Mouse (Mus musculus) limb, embryonic 11.5 days (tissue): ENCODE data around the gene Mcm5. TPM values are rescaled to one million over a fixed set of nuclear protein-coding genes. Genes with fewer than 3 reads are reported as not detected.

ENCODE experiments used
- ATAC-seq: fragments of 200-750 bp; cut with Nextera tagmentation; 2 replicates; pipeline ENCODE4 v1.8.0; 2017; ENCODE audit warnings: low read depth; ENCODE audit not compliant: insufficient number of reproducible peaks, low FRiP score, low TSS enrichment
- DNase-seq: peaks from one replicate; pipeline ENCODE4 v3.0.0-alpha.2; 2015; ENCODE audit warnings: low spot score
- H3K27ac ChIP-seq: fragments of 300-500 bp; sonication (generic); replicated peaks from 2 replicates; pipeline ENCODE4 v1.5.1; 2014; ENCODE audit warnings: low read depth, mild to moderate bottlenecking, low read length
- H3K27me3 ChIP-seq: fragments of 300-500 bp; sonication (generic); 2 replicates; pipeline ENCODE4 v1.6.1; 2014; ENCODE audit warnings: mild to moderate bottlenecking, low read length, mixed read lengths; ENCODE audit not compliant: control insufficient read depth, insufficient read depth
- H3K36me3 ChIP-seq: fragments of 300-500 bp; sonication (generic); 2 replicates; pipeline ENCODE4 v1.6.1; 2014; ENCODE audit warnings: mild to moderate bottlenecking, low read length, moderate library complexity, mixed read lengths; ENCODE audit not compliant: control insufficient read depth, insufficient read depth
- H3K4me1 ChIP-seq: fragments of 300-500 bp; sonication (generic); 2 replicates; pipeline ENCODE4 v1.6.1; 2014; ENCODE audit warnings: low read length, mixed read lengths; ENCODE audit not compliant: control insufficient read depth, insufficient read depth
- H3K4me2 ChIP-seq: fragments of 300-500 bp; sonication (generic); 2 replicates; pipeline ENCODE4 v1.6.1; 2014; ENCODE audit warnings: low read depth, mild to moderate bottlenecking, moderate library complexity; ENCODE audit not compliant: severe bottlenecking
- H3K4me3 ChIP-seq: fragments of 300-500 bp; sonication (generic); 2 replicates; pipeline ENCODE4 v1.5.1; 2014; ENCODE audit warnings: low read depth, low read length
- H3K9ac ChIP-seq: fragments of 300-500 bp; sonication (generic); 2 replicates; pipeline ENCODE4 v1.6.1; 2014; ENCODE audit warnings: mild to moderate bottlenecking, low read length
- H3K9me3 ChIP-seq: fragments of 300-500 bp; sonication (generic); 2 replicates; pipeline ENCODE4 v1.6.1; 2016; ENCODE audit warnings: low read length; ENCODE audit not compliant: control insufficient read depth
- WGBS: fragments of 180-500 bp; shearing (Covaris S2); extraction: QIAGEN DNeasy Blood & Tissue Kit; methylation state at CpG from one replicate; pipeline ENCODE4 v1.1.7; 2014; 5-methylcytosine and 5-hydroxymethylcytosine counted together
- polyA plus RNA-seq: library from polyadenylated mRNA; unstranded; fragments of >200 nt; fragmentation: Nextera tagmentation; extraction: Ambion mirVana; gene quantifications from 2 replicates; pipeline ENCODE4 v1.2.1, GENCODE M21; 2014

Gene Mcm5
- polyA plus RNA-seq, 1 experiment from 2014 or later = 279 TPM

DNA sequence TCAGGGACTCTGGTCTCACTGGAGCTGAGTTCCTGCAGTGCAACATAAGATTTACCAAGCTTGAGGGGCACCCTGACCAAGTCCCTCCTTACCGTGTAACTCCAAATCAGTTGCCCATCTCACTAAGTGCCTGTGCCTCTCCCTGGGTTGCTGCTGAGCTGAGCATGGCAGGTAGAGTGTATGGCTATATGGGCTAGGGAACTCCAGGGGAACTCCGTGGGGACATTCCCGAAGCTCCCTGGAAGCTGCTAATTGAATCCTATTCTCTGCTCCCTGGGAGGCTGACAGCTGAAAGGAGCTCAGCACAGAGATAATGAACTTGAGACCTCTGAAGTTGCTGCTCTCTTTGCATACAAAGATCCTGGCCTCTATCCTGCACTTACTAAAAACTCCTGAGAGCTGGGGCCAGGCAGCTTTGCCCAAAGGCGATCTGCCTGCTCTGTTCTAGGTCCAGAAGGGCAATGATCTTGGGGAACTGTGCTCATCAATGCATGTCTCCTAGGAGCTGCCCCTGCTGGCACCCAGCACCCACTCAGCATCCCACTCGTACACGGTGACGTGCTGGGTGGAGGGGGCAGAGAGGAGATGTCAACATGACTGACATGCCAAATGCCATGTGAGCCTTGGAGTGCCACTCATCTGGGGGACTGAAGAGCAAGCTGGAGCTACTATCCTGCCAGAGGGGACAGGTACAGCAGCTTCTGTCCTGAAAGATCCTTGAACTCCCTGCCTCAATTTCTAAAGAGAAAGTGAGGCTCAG, 48.3 kb downstream of the Mcm5 start:
- no peak for DNase-seq
- ATAC-seq = no peak
- WGBS = 44% methylated on average over 7 of the region's 7 CpGs
- Histone ChIP-seq H3K9me3 (no peaks in the 10 kb centered on the region), H3K4me1 (no peaks in the 10 kb centered on the region), H3K27ac (no peak overlapping the region), H3K36me3 (no peaks in the 10 kb centered on the region), H3K9ac (no peak overlapping the region), H3K27me3 (no peaks in the 10 kb centered on the region), H3K4me3 (no peak overlapping the region), H3K4me2 (no peak overlapping the region)

DNA sequence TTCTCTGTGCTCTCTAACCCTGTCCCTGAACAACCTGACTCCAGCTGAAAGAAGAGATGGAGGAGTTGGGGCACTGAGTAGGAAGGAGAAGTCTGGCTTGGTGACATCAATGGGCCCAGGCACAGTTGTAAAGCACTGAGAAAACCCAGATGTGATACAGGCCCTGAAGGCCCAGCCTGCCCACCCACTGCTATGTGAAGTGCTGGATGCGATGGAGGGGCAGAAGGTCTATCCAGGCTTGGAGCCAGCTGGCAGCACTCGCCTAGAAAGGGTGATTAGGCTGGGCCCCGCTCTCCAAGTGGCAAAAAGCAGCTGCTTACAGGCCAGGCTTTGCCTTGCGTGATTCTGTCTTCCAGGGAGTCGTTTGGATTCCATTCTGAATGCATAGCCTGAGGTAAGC, 60.0 kb downstream of the Mcm5 start:
- Histone ChIP-seq H3K9me3 (no peaks in the 10 kb centered on the region), H3K4me1 (no peaks in the 10 kb centered on the region), H3K4me3 (no peak overlapping the region), H3K27ac (no peak overlapping the region), H3K9ac (no peak overlapping the region), H3K36me3 (no peaks in the 10 kb centered on the region), H3K4me2 (no peak overlapping the region), H3K27me3 (no peaks in the 10 kb centered on the region)
- DNase-seq (no peak), ATAC-seq (no peak)
- WGBS = 73% methylated on average over 5 of the region's 5 CpGs

DNA sequence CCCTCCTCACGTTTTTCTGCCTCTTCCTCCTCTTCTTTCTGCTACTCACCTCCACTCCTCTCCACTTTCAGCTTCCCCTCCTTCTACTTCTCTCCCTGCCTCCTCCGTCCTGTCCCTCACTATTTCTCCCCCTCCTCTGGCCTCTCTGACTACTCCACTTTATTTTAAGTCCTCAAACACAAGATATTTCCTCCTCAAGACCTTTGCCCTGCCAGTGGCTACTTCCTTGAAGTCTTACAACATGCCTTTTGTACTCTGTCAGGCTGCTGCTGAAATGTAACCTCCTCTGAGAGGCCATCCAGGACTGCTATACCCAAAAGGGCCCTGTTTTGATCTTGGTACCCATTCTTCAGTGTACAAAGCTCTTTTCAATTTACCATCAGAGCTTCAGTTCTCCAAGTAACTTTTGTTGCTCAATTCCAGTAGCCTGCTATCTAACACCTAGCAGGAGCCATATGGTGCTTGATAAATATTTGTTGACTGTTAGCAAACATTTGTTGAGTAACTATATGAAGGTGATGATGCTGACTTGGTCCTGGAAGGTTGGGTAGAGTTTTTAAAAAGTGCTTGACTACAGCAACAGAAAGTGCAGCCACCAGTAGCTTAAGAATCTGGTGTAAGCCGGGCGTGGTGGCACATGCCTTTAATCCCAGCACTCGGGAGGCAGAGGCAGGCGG, 62.8 kb downstream of the Mcm5 start:
- Histone ChIP-seq H3K4me3 (no peak overlapping the region), H3K9me3 (no peaks in the 10 kb centered on the region), H3K27me3 (no peaks in the 10 kb centered on the region), H3K27ac (no peak overlapping the region), H3K9ac (no peak overlapping the region), H3K4me1 (no peaks in the 10 kb centered on the region), H3K4me2 (no peak overlapping the region), H3K36me3 (no peaks in the 10 kb centered on the region)
- ATAC-seq (no peak), DNase-seq (no peak)
- 75% methylated on average over 6 of the region's 6 CpGs for WGBS

Other genes starting within 250 kb of the Mcm5 start
- not detected in 2 replicates for gene Isx, start 236.4 kb upstream of the Mcm5 start, polyA plus RNA-seq
- 49.7 and 49.9 TPM in 2 replicates for gene Hmgxb4, start 116.2 kb upstream of the Mcm5 start, polyA plus RNA-seq
- gene Tom1, start 75.9 kb upstream of the Mcm5 start, polyA plus RNA-seq = 30.1 and 35.0 TPM in 2 replicates
- 11.9 and 16.0 TPM in 2 replicates for gene Hmox1, start 15.9 kb upstream of the Mcm5 start, polyA plus RNA-seq
- gene Rasd2, start 104.4 kb downstream of the Mcm5 start, polyA plus RNA-seq = 0.07 TPM in 1 of 2 replicates, not detected in the other